Mouse (Mus musculus) stomach, postnatal 0 days (tissue): ENCODE data around the gene Coq9. TPM values are rescaled to one million over a fixed set of nuclear protein-coding genes. Genes with fewer than 3 reads are reported as not detected.

Experiments
- ATAC-seq: fragments of 200-750 bp; cut with Nextera tagmentation; 2 replicates; pipeline ENCODE4 v1.8.0; 2017; ENCODE audit not compliant: low FRiP score, low TSS enrichment
- DNase-seq: peaks from one replicate; pipeline ENCODE4 v3.0.0-alpha.2; 2016; ENCODE audit warnings: low spot score
- H3K27ac ChIP-seq: fragments of 300-500 bp; sonication (generic); replicated peaks from 2 replicates; pipeline ENCODE4 v1.5.1; 2014; ENCODE audit warnings: mild to moderate bottlenecking, control low read depth
- H3K27me3 ChIP-seq: fragments of 300-500 bp; sonication (generic); 2 replicates; pipeline ENCODE4 v1.6.1; 2014; ENCODE audit warnings: low read length; ENCODE audit not compliant: control insufficient read depth, insufficient read depth
- H3K36me3 ChIP-seq: fragments of 300-500 bp; sonication (generic); 2 replicates; pipeline ENCODE4 v1.6.1; 2014; ENCODE audit warnings: low read length, mixed read lengths; ENCODE audit not compliant: control insufficient read depth, insufficient read depth
- H3K4me1 ChIP-seq: fragments of 300-500 bp; sonication (generic); replicated peaks from 2 replicates; pipeline ENCODE4 v1.6.1; 2014; ENCODE audit warnings: antibody characterized with exemption; ENCODE audit not compliant: control insufficient read depth, insufficient read depth
- H3K4me2 ChIP-seq: fragments of 300-500 bp; sonication (generic); replicated peaks from 2 replicates; pipeline ENCODE4 v1.6.1; 2014; ENCODE audit warnings: low read depth, mild to moderate bottlenecking, control low read depth, moderate library complexity
- H3K4me3 ChIP-seq: fragments of 300-500 bp; sonication (generic); 2 replicates; pipeline ENCODE4 v1.5.1; 2014; ENCODE audit warnings: low read depth, low read length, control low read depth
- H3K9ac ChIP-seq: fragments of 300-500 bp; sonication (generic); 2 replicates; pipeline ENCODE4 v1.6.1; 2014; ENCODE audit warnings: mild to moderate bottlenecking, low read length, control low read depth, mixed read lengths
- H3K9me3 ChIP-seq: fragments of 300-500 bp; sonication (generic); 2 replicates; pipeline ENCODE4 v1.6.1; 2016; ENCODE audit warnings: low read length; ENCODE audit not compliant: control insufficient read depth
- CTCF ChIP-seq: IDR thresholded peaks from 2 replicates; pipeline ENCODE4 v1.5.1; 2016; ENCODE audit warnings: antibody characterized with exemption, low read depth, mild to moderate bottlenecking, moderate library complexity
- EP300 ChIP-seq: optimal IDR thresholded peaks from 2 replicates; pipeline ENCODE3; 2016; ENCODE audit warnings: antibody characterized with exemption
- WGBS: fragments of 180-500 bp; shearing (Covaris S2); extraction: QIAGEN DNeasy Blood & Tissue Kit; methylation state at CpG from one replicate; pipeline ENCODE4 v1.1.7; 2014; 5-methylcytosine and 5-hydroxymethylcytosine counted together
- polyA plus RNA-seq: library from polyadenylated mRNA; unstranded; fragments of >200 nt; fragmentation: Nextera tagmentation; extraction: Ambion mirVana; gene quantifications from 2 replicates; pipeline ENCODE4 v1.2.1, GENCODE M21; 2015

Coq9 gene
- polyA plus RNA-seq: 62.3 and 66.7 TPM in 2 replicates

GRCm38 (mm10) chr8:94837662-94838574 is at the start of gene Coq9, which contains the start of gene Ciapin1:
Gene Coq9 (plus strand): TSS chr8:94838321.
Gene Ciapin1 (minus strand): TSS chr8:94838358.
- peak; percentile 97 for TF ChIP-seq EP300
- no peak for TF ChIP-seq CTCF
- under 1% methylated on average over 81 of the region's 82 CpGs for WGBS
- no peaks in the 10 kb centered on the region for H3K4me1 ChIP-seq

DNA sequence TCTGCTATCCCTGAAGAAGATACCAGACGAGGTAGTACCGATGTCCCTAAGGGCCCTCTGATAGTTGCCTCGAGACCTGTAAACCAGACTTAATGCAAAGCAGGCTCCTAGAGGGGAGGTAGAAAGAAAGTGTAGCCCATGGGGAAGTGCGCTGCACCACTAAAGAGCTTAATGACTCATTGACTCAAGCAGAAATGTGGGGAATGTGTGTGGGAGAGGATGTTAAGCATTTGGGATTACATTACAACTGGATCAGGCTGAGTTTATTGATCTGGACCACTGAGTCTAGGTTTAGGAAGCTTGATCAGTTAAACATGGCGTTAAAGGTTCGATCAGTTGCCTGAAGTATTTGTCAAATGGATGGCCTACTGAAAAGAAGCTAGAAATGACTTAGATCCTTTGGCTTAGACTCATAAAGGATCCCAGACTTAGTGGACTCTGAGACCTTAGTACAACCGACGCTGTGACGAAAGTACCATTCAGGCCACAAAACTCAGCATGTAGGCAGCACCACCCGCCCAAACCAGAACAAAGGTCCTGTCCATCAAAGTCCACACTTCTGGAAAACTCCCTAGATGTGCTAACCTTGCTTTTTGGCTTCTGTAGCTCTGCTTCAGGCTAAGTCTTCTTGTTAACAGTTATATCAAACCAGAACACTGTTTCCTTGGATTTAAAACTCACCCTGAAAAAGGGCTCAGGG is 48.7 kb upstream of the Coq9 start:
- Histone ChIP-seq H3K9me3 (no peaks in the 10 kb centered on the region), H3K27ac (no peak overlapping the region), H3K4me2 (no peak overlapping the region), H3K4me3 (no peak overlapping the region), H3K9ac (no peak overlapping the region), H3K27me3 (no peaks in the 10 kb centered on the region), H3K36me3 (no peaks in the 10 kb centered on the region), H3K4me1 (no peaks in the 10 kb centered on the region)
- no peak for TF ChIP-seq EP300
- TF ChIP-seq CTCF: no peak
- DNase-seq: no peak
- WGBS: 79% methylated on average over 10 of the region's 10 CpGs
- no peak for ATAC-seq

More at GRCm38 (mm10) chr8:94837662-94838574, at the start of gene Coq9, which contains the start of gene Ciapin1:
- no peaks in the 10 kb centered on the region for H3K36me3 ChIP-seq
- peak within 1 kb of the TSS; percentile 95 for H3K9ac ChIP-seq
- no peaks in the 10 kb centered on the region for H3K27me3 ChIP-seq
- peak within 1 kb of the TSS; percentile 97 for H3K27ac ChIP-seq
- no peaks in the 10 kb centered on the region for H3K9me3 ChIP-seq
- peak within 1 kb of the TSS; percentile 82 for H3K4me2 ChIP-seq
- peak; percentile 96 for DNase-seq
- peak within 1 kb of the TSS; percentile 89 for H3K4me3 ChIP-seq
- peak; percentile 98 for ATAC-seq

- DNase-seq: no peak
- Histone ChIP-seq H3K27me3 (no peaks in the 10 kb centered on the region), H3K36me3 (no peaks in the 10 kb centered on the region), H3K9ac (no peak overlapping the region), H3K9me3 (no peaks in the 10 kb centered on the region), H3K4me3 (no peak overlapping the region), H3K27ac (no peak overlapping the region), H3K4me1 (no peaks in the 10 kb centered on the region), H3K4me2 (no peak overlapping the region)
- no peak for ATAC-seq
- WGBS: 87% methylated on average over 4 of the region's 4 CpGs
- TF ChIP-seq EP300 (no peak), CTCF (no peak)
Measured at GRCm38 (mm10) chr8:94794368-94794767, 43.8 kb upstream of the Coq9 start.

GRCm38 (mm10) chr8:94794782-94795181 is 43.3 kb upstream of the Coq9 start:
- DNase-seq (no peak), ATAC-seq (no peak)
- Histone ChIP-seq H3K9ac (no peak overlapping the region), H3K9me3 (no peaks in the 10 kb centered on the region), H3K36me3 (no peaks in the 10 kb centered on the region), H3K4me2 (no peak overlapping the region), H3K4me3 (no peak overlapping the region), H3K27me3 (no peaks in the 10 kb centered on the region), H3K4me1 (no peaks in the 10 kb centered on the region), H3K27ac (no peak overlapping the region)
- 96% methylated on average over 2 of the region's 2 CpGs for WGBS
- TF ChIP-seq EP300 (no peak), CTCF (peak; percentile 32; the same call in 1 of the 2 replicates)

GRCm38 (mm10) chr8:94800278-94800968 is 37.7 kb upstream of the Coq9 start:
- no peak for ATAC-seq
- no peaks in the 10 kb centered on the region for H3K27me3 ChIP-seq
- TF ChIP-seq CTCF (no peak), EP300 (no peak)

More at GRCm38 (mm10) chr8:94800278-94800968, 37.7 kb upstream of the Coq9 start:
- no peak overlapping the region for H3K27ac ChIP-seq
- no peaks in the 10 kb centered on the region for H3K4me1 ChIP-seq
- no peak for DNase-seq
- no peaks in the 10 kb centered on the region for H3K36me3 ChIP-seq
- WGBS: 54% methylated on average over 7 of the region's 7 CpGs
- H3K4me3 ChIP-seq: no peak overlapping the region
- no peak overlapping the region for H3K9ac ChIP-seq
- no peak overlapping the region for H3K4me2 ChIP-seq
- no peaks in the 10 kb centered on the region for H3K9me3 ChIP-seq
